Mouse (Mus musculus): ENCODE measurements at regions not wholly inside any gene's neighbourhood (a gene's known extent, or its start where the extent isn't known, plus 50 kb on each side); places are given as distances from the start of the nearest gene placed in this dataset.

DNA sequence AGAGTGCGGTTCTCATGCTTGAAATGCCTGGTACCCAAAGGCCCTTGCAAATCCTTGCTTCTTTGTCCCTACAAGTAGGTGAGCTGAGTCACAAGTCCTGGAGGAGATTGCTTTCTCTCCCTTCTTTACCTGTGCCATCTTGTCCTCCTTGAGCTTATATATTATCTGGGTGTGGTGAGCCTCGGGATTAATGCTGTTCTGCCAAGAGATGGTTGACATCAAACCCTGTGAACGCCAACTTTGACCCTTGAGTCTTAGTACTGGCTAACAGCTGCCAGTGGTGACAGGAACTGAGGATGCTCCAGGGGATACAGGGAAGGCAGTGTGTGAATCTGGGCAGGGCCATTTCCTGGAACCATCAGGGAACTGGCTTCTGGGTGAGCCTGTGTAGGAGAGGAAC is 1160.5 kb upstream of the A1bg start:
- Histone ChIP-seq H3K9ac (ENCODE audit: low read depth, poor library complexity, severe bottlenecking) (no peak overlapping the region), H3K4me1 (ENCODE audit: control insufficient read depth, insufficient read depth, low read length) (no peaks in the 10 kb centered on the region), H3K36me3 (ENCODE audit: control insufficient read depth, insufficient read depth, low read length, poor library complexity, severe bottlenecking) (peaks cover 15% of the 10 kb centered on the region), H3K27ac (ENCODE audit: insufficient read depth, low read length) (no peak overlapping the region), H3K9me3 (replicated peaks; ENCODE audit: control insufficient read depth, insufficient read depth, low read length, poor library complexity, severe bottlenecking) (no peaks in the 10 kb centered on the region), H3K27me3 (ENCODE audit: control insufficient read depth, insufficient read depth, low read length, poor library complexity, severe bottlenecking) (no peaks in the 10 kb centered on the region), H3K4me3 (ENCODE audit: low read depth, low read length) (no peak overlapping the region)
- TF ChIP-seq EP300 (IDR thresholded peaks at IDR 0.05; ENCODE audit: insufficient read depth, low read depth, low read length) (no peak), CTCF (IDR thresholded peaks at IDR 0.05; ENCODE audit: low read depth, low read length) (no peak), POLR2A (IDR thresholded peaks at IDR 0.05; ENCODE audit: insufficient read depth, low read length) (no peak)

- no peaks in the 10 kb centered on the region for H3K9me3 ChIP-seq (replicated peaks; ENCODE audit: control insufficient read depth, insufficient read depth, low read length, poor library complexity, severe bottlenecking)
- no peaks in the 10 kb centered on the region for H3K27me3 ChIP-seq (ENCODE audit: control insufficient read depth, insufficient read depth, low read length, poor library complexity, severe bottlenecking)
- 0 out of 2 replicates have a peak overlapping the region, but pooled peaks have one; percentile 28 for H3K27ac ChIP-seq (ENCODE audit: insufficient read depth, low read length)
- H3K4me3 ChIP-seq (ENCODE audit: low read depth, low read length), result no peak overlapping the region
- no peak for TF ChIP-seq CTCF (IDR thresholded peaks at IDR 0.05; ENCODE audit: low read depth, low read length)
- no peak for TF ChIP-seq POLR2A (IDR thresholded peaks at IDR 0.05; ENCODE audit: insufficient read depth, low read length)
- no peak for TF ChIP-seq EP300 (IDR thresholded peaks at IDR 0.05; ENCODE audit: insufficient read depth, low read depth, low read length)
- H3K9ac ChIP-seq (ENCODE audit: low read depth, poor library complexity, severe bottlenecking), result no peak overlapping the region
- peaks cover 2% of the 10 kb centered on the region for H3K4me1 ChIP-seq (ENCODE audit: control insufficient read depth, insufficient read depth, low read length)
- H3K36me3 ChIP-seq (ENCODE audit: control insufficient read depth, insufficient read depth, low read length, poor library complexity, severe bottlenecking), result peaks cover 15% of the 10 kb centered on the region
Measured at GRCm38 (mm10) chr15:62082539-62082938, 1159.7 kb upstream of the A1bg start.

- H3K4me3 ChIP-seq (ENCODE audit: low read depth, low read length), result no peak overlapping the region
- no peaks in the 10 kb centered on the region for H3K27me3 ChIP-seq (ENCODE audit: control insufficient read depth, insufficient read depth, low read length, poor library complexity, severe bottlenecking)
- H3K9me3 ChIP-seq (replicated peaks; ENCODE audit: control insufficient read depth, insufficient read depth, low read length, poor library complexity, severe bottlenecking), result no peaks in the 10 kb centered on the region
- peaks cover 8% of the 10 kb centered on the region for H3K4me1 ChIP-seq (ENCODE audit: control insufficient read depth, insufficient read depth, low read length)
- peak overlapping the region; percentile 92 for H3K27ac ChIP-seq (ENCODE audit: insufficient read depth, low read length)
- peaks cover 17% of the 10 kb centered on the region for H3K36me3 ChIP-seq (ENCODE audit: control insufficient read depth, insufficient read depth, low read length, poor library complexity, severe bottlenecking)
- no peak for TF ChIP-seq POLR2A (IDR thresholded peaks at IDR 0.05; ENCODE audit: insufficient read depth, low read length)
- peak; percentile 66 for TF ChIP-seq EP300 (IDR thresholded peaks at IDR 0.05; ENCODE audit: insufficient read depth, low read depth, low read length)
- TF ChIP-seq CTCF (IDR thresholded peaks at IDR 0.05; ENCODE audit: low read depth, low read length), result no peak
- peak overlapping the region; percentile 6; the same call in 1 of the 2 replicates for H3K9ac ChIP-seq (ENCODE audit: low read depth, poor library complexity, severe bottlenecking)
Measured at GRCm38 (mm10) chr15:62079155-62080109, 1156.6 kb upstream of the A1bg start.

DNA sequence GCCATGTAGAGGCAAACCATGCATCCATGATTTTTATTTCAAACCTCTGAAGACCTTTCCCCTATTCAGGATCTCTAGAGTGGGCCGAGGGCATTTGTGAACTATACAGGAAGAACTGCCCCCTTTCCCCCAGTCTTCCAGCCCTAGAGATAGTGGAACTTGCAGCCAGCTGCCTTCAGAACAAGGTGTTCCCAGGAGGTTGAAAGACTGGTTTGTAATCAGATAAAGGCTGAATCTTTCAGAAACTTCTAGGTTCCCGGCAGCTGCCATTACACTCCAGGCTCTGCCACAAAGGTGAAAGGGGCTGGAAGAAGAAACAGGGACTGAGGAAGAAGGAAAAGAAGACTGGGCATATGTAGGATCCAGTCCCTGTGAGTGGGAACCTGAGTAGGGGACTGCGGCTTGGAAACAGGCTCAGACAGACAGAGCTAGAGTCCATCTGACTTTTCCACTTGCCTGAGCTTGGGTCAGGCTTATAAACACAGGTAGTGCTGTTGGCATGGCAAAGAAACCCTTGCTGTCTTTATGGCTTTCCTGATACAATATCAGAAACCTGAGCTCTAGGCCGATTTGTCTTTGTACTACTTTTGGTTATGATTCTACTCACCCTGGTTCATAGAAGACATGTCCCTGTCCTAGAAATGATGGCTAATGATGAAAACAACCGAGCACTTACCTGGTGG is 1153.9 kb upstream of the A1bg start:
- H3K27ac ChIP-seq (ENCODE audit: insufficient read depth, low read length), result peak overlapping the region; percentile 12; the same call in 1 of the 2 replicates
- TF ChIP-seq CTCF (IDR thresholded peaks at IDR 0.05; ENCODE audit: low read depth, low read length), result no peak
- no peak for TF ChIP-seq EP300 (IDR thresholded peaks at IDR 0.05; ENCODE audit: insufficient read depth, low read depth, low read length)
- no peak for TF ChIP-seq POLR2A (IDR thresholded peaks at IDR 0.05; ENCODE audit: insufficient read depth, low read length)
- H3K4me1 ChIP-seq (ENCODE audit: control insufficient read depth, insufficient read depth, low read length), result peaks cover 9% of the 10 kb centered on the region
- no peaks in the 10 kb centered on the region for H3K27me3 ChIP-seq (ENCODE audit: control insufficient read depth, insufficient read depth, low read length, poor library complexity, severe bottlenecking)
- H3K4me3 ChIP-seq (ENCODE audit: low read depth, low read length), result no peak overlapping the region
- H3K9ac ChIP-seq (ENCODE audit: low read depth, poor library complexity, severe bottlenecking), result no peak overlapping the region
- peaks cover 5% of the 10 kb centered on the region; the same call in 1 of the 2 replicates for H3K36me3 ChIP-seq (ENCODE audit: control insufficient read depth, insufficient read depth, low read length, poor library complexity, severe bottlenecking)
- no peaks in the 10 kb centered on the region for H3K9me3 ChIP-seq (replicated peaks; ENCODE audit: control insufficient read depth, insufficient read depth, low read length, poor library complexity, severe bottlenecking)

- Histone ChIP-seq H3K27me3 (ENCODE audit: control insufficient read depth, insufficient read depth, low read length, poor library complexity, severe bottlenecking) (no peaks in the 10 kb centered on the region), H3K36me3 (ENCODE audit: control insufficient read depth, insufficient read depth, low read length, poor library complexity, severe bottlenecking) (peaks cover 4% of the 10 kb centered on the region; the same call in 1 of the 2 replicates), H3K9ac (ENCODE audit: low read depth, poor library complexity, severe bottlenecking) (no peak overlapping the region), H3K27ac (ENCODE audit: insufficient read depth, low read length) (peak overlapping the region; percentile 41; the same call in 1 of the 2 replicates), H3K4me1 (ENCODE audit: control insufficient read depth, insufficient read depth, low read length) (peaks cover 13% of the 10 kb centered on the region), H3K9me3 (replicated peaks; ENCODE audit: control insufficient read depth, insufficient read depth, low read length, poor library complexity, severe bottlenecking) (no peaks in the 10 kb centered on the region), H3K4me3 (ENCODE audit: low read depth, low read length) (no peak overlapping the region)
- TF ChIP-seq EP300 (IDR thresholded peaks at IDR 0.05; ENCODE audit: insufficient read depth, low read depth, low read length) (no peak), POLR2A (IDR thresholded peaks at IDR 0.05; ENCODE audit: insufficient read depth, low read length) (no peak), CTCF (IDR thresholded peaks at IDR 0.05; ENCODE audit: low read depth, low read length) (no peak)
Measured at GRCm38 (mm10) chr15:62074735-62075134, 1151.9 kb upstream of the A1bg start.
